Mouse (Mus musculus) subcutaneous adipose tissue, adult 2 months (tissue): ENCODE results near the gene Efcab3. TPM values are rescaled to one million over a fixed set of nuclear protein-coding genes. Genes with fewer than 3 reads are reported as not detected.

Experiments
- polyA plus RNA-seq: library from polyadenylated mRNA; depleted of rRNA; stranded (reverse); fragments of >200 nt; gene quantifications from 2 replicates; pipeline ENCODE4 v1.2.3, GENCODE M21; 2012; ENCODE audit warnings: low replicate concordance; rRNA removed

Efcab3 gene
- 0.09 TPM in 1 of 2 replicates, not detected in the other for polyA plus RNA-seq

GRCm38 (mm10) chr11:105063292-105063691 is at the start of gene Efcab3:
Efcab3 (plus strand) TSS chr11:105063592.

GRCm38 (mm10) chr11:105125735-105126519 is 62.5 kb downstream of the Efcab3 start, which contains the start of gene Mettl2:
Mettl2 (plus strand) TSS chr11:105126425.

GRCm38 (mm10) chr11:105146593-105146992 is 83.2 kb downstream of the Efcab3 start, which contains the start of gene Gm10842:
Gm10842 (plus strand) TSS chr11:105146893.

Other genes with a start within 250 kb of the Efcab3 start
- gene Mettl2, start 62.8 kb downstream of the Efcab3 start, polyA plus RNA-seq: 15.0 and 21.7 TPM in 2 replicates
- not detected in 2 replicates for gene Gm10842, start 83.3 kb downstream of the Efcab3 start, polyA plus RNA-seq
- 18.4 and 21.7 TPM in 2 replicates for gene Tlk2, start 115.2 kb downstream of the Efcab3 start, polyA plus RNA-seq
- 20.6 and 98.7 TPM in 2 replicates for gene Mrc2, start 229.1 kb downstream of the Efcab3 start, polyA plus RNA-seq